Mouse (Mus musculus): Measurements from ENCODE around the gene Slitrk5. TPM values are rescaled to one million over a fixed set of nuclear protein-coding genes. Genes with fewer than 3 reads are reported as not detected.
"Not testable (repeated sequence)": the region's sequence is repeated elsewhere in the genome, so short reads cannot be mapped to it uniquely, and the experiment has no call there.

Gene Slitrk5
- polyA plus RNA-seq, 1 experiment from 2014 or later: 36.5 TPM

GRCm38 (mm10) chr14:111681773-111682172 is 6.9 kb downstream of the Slitrk5 start:
- peak overlapping the region; percentile 16; the same call in 1 of the 2 replicates for H3K27ac ChIP-seq (ENCODE audit: low read depth, low read length)
- peak overlapping the region; percentile 64 for H3K9ac ChIP-seq (replicated peaks; ENCODE audit: low read depth, low read length)
- ATAC-seq (ENCODE audit: low read depth): no peak
- H3K9me3 ChIP-seq (ENCODE audit: control insufficient read depth, low read length): no peaks in the 10 kb centered on the region
- H3K27me3 ChIP-seq (ENCODE audit: control insufficient read depth, insufficient read depth, low read length): no peaks in the 10 kb centered on the region
- 5% methylated on average over 13 of the region's 13 CpGs for WGBS
- H3K4me2 ChIP-seq (ENCODE audit: low read depth, low read length): peak overlapping the region; percentile 90
- no peaks in the 10 kb centered on the region for H3K36me3 ChIP-seq (ENCODE audit: control insufficient read depth, insufficient read depth, low read length)
- H3K4me3 ChIP-seq (ENCODE audit: low read depth, low read length): peak overlapping the region; percentile 38
- peaks cover 19% of the 10 kb centered on the region for H3K4me1 ChIP-seq (ENCODE audit: control insufficient read depth, insufficient read depth, low read length)

- Histone ChIP-seq H3K9ac (replicated peaks; ENCODE audit: low read depth, low read length) (no peak overlapping the region), H3K4me3 (ENCODE audit: low read depth, low read length) (no peak overlapping the region)
Measured at GRCm38 (mm10) chr14:111683543-111683942, 8.6 kb downstream of the Slitrk5 start.

GRCm38 (mm10) chr14:111690139-111690538 is 15.2 kb downstream of the Slitrk5 start:
- H3K27ac ChIP-seq (ENCODE audit: low read depth, low read length); H3K4me3 ChIP-seq (ENCODE audit: low read depth, low read length); ATAC-seq (ENCODE audit: low read depth); H3K36me3 ChIP-seq (ENCODE audit: control insufficient read depth, insufficient read depth, low read length); H3K27me3 ChIP-seq (ENCODE audit: control insufficient read depth, insufficient read depth, low read length); H3K4me1 ChIP-seq (ENCODE audit: control insufficient read depth, insufficient read depth, low read length); H3K9ac ChIP-seq (replicated peaks; ENCODE audit: low read depth, low read length); H3K4me2 ChIP-seq (ENCODE audit: low read depth, low read length); H3K9me3 ChIP-seq (ENCODE audit: control insufficient read depth, low read length): not testable (repeated sequence)
- 82% methylated on average over 1 of the region's 1 CpGs for WGBS

More at GRCm38 (mm10) chr14:111683543-111683942, 8.6 kb downstream of the Slitrk5 start:
- Histone ChIP-seq H3K27ac (ENCODE audit: low read depth, low read length) (no peak overlapping the region), H3K4me2 (ENCODE audit: low read depth, low read length) (no peak overlapping the region), H3K9me3 (ENCODE audit: control insufficient read depth, low read length) (no peaks in the 10 kb centered on the region), H3K36me3 (ENCODE audit: control insufficient read depth, insufficient read depth, low read length) (no peaks in the 10 kb centered on the region), H3K4me1 (ENCODE audit: control insufficient read depth, insufficient read depth, low read length) (peaks cover 13% of the 10 kb centered on the region), H3K27me3 (ENCODE audit: control insufficient read depth, insufficient read depth, low read length) (no peaks in the 10 kb centered on the region)
- no peak for ATAC-seq (ENCODE audit: low read depth)
- 72% methylated on average over 4 of the region's 4 CpGs for WGBS

- Histone ChIP-seq H3K9me3 (ENCODE audit: control insufficient read depth, low read length) (no peaks in the 10 kb centered on the region), H3K27me3 (ENCODE audit: control insufficient read depth, insufficient read depth, low read length) (no peaks in the 10 kb centered on the region), H3K4me2 (ENCODE audit: low read depth, low read length) (no peak overlapping the region), H3K36me3 (ENCODE audit: control insufficient read depth, insufficient read depth, low read length) (no peaks in the 10 kb centered on the region), H3K4me1 (ENCODE audit: control insufficient read depth, insufficient read depth, low read length) (no peaks in the 10 kb centered on the region), H3K9ac (replicated peaks; ENCODE audit: low read depth, low read length) (no peak overlapping the region), H3K4me3 (ENCODE audit: low read depth, low read length) (no peak overlapping the region), H3K27ac (ENCODE audit: low read depth, low read length) (no peak overlapping the region)
- WGBS: 89% methylated on average over 2 of the region's 2 CpGs
- no peak for ATAC-seq (ENCODE audit: low read depth)
Measured at GRCm38 (mm10) chr14:111729833-111730232, 54.9 kb downstream of the Slitrk5 start.
